Mouse (Mus musculus): ENCODE measurements around the gene Mtap.

DNA sequence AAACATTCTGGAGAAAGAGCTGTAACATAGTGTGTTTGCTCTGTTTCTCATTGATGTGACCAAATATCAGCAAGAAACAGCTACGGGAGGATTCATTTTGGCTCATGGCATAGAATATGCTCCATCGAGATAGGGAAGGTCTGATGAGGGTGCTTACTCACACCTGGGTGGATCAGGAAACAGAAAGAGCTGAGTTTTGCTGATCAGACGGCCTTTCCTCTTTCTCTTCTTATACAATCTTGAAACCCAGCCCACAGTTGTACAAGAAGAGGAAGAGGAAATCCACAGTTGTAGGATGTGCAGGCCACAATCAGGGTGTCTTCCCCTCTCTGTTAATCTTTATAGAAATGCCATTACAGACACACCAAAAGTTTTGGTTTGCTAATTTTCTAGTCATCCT lies 75.3 kb downstream of the Mtap start:
- TF ChIP-seq MYOG (IDR thresholded peaks at IDR 0.05; ENCODE audit: control insufficient read depth, extremely low read depth, insufficient read length) = no peak
- TF ChIP-seq MAX (IDR thresholded peaks at IDR 0.05) = no peak
- TF ChIP-seq CTCF (IDR thresholded peaks at IDR 0.05; ENCODE audit: control insufficient read depth, insufficient read depth, insufficient read length) = no peak

All from C2C12 (cell line).